Mouse (Mus musculus) CH12F3 (cell line): ENCODE data around the gene Ehf.

Experiments used
- in situ Hi-C: fragments of 300-500 bp; cut with MboI; formaldehyde crosslinking; loops from 2 replicates; pipeline ENCODE4 v1.14.3; 2020; ENCODE audit warnings: low sequenced_read_pairs

The Ehf gene

GRCm38 (mm10) chr2:103220871-103221270, 82.2 kb downstream of the Ehf start:
- in situ Hi-C loops, result no loop called here

GRCm38 (mm10) chr2:103218323-103218722, 84.8 kb downstream of the Ehf start:
- in situ Hi-C loops, result no loop called here

GRCm38 (mm10) chr2:103215801-103216200, 87.3 kb downstream of the Ehf start:
- in situ Hi-C loops, result no loop called here

GRCm38 (mm10) chr2:103214861-103215260, 88.2 kb downstream of the Ehf start:
- in situ Hi-C loops, result no loop called here

- in situ Hi-C loops, result no loop called here
Measured at GRCm38 (mm10) chr2:103213547-103213946, 89.5 kb downstream of the Ehf start.
